Mouse (Mus musculus) embryonic fibroblast, embryonic 13.5 days (primary cell): Measurements from ENCODE around the gene Picalm.

Experiments
- CTCF ChIP-seq: IDR thresholded peaks from 2 replicates; pipeline ENCODE4 v1.5.1; 2011; ENCODE audit warnings: mild to moderate bottlenecking, control low read depth, low read length, moderate library complexity, borderline replicate concordance; ENCODE audit not compliant: insufficient read depth
- POLR2A ChIP-seq: IDR thresholded peaks from 2 replicates; pipeline ENCODE4 v1.6.1; 2011; ENCODE audit warnings: low read depth, mild to moderate bottlenecking, control low read depth, low read length, moderate library complexity

DNA sequence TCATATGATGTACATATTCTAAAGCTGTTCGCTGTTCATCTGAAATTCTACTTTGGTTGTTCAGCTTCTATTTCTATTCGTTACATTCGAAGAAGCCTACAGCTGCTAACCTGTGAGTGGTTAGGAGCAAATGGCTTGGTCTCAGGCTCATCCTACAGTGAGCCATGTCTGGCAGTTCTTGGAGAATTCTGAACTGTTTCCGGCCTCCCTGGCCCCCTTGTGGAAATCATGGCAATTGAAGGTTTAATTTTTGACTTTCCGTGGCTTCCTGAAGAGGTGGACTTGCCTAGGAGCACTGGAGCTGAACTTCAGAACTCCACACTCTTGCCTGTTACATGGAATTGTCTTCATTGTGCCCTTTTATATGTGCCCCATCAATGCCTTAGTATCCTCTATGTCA lies 122.9 kb downstream of the Picalm start:
- TF ChIP-seq CTCF (no peak), POLR2A (no peak)
